Mouse (Mus musculus): ENCODE data around the gene Ric8b.
A peak's percentile ranks its signal among the peaks of the same experiment; 100 is the strongest.

Ric8b gene

DNA sequence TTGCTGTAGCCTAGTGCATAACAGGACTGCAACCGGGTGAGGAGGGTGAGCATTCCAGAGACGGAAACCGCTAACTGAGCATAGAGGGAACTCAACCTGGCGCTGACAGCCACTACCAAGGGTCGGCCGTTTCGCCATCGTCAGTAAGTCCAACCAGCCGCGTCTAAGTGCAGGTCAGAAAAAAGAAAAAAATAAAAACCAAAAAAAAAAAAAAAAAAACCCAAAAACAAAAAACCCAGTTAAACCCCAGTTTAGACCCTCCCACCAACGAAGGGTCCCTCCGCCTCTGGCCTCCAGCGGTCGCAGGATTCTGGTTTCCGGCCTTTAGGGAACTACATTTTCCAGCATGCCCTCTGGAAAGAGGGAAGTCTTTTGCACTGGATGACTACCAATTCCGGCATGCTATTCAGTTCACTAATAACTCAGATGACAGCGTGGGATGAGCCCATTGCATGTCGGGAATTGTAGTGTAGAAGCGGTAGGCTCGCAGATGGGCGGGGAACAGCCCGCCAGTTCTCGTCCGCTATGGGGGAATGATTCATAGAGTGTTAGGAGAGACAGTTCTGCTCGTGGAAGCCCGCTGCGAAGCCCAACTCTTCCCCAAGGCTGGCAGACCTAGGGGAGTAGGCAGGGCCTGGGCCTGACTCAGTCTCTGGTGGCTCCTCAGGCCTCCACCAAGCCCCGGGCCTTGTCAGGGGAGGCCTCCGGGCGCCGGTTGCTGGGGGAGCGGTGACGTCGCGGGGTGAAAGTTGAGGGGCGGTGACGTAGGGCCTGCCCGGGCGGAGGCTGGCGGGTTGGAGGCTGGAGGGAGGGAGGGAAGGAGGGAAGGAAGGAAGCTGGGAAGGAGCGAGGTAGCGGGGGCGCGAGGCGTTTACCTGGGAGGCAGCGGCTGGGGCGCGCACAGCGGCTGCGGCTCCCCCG is at the start of gene Ric8b:
Ric8b (plus strand) TSS at position 807 of the 921 bp plus-strand sequence.
- peak; percentile 97 to 98 for DNase-seq

DNA sequence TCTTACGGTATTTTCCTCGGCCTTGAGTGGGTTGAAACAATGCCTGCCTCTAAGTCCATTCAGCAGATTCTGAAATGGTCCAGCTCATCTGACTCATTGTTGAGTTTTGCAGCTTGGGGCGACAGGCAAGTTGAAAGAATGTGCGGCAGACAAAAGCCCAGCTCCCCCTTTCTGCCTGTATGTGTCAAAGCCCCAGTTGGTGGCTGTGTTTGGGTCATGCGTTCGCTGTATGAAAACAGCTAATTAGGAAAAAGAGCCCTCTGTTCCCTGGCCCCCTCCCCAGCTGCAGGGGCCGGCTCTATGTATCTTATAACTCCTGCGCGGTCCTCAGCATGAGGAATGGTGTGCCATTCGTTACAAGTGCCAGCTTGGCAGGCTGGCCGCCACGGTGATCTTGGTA is 46.1 kb upstream of the Ric8b start:
- DNase-seq, result no peak

- DNase-seq, result no peak
These were observed 45.5 kb upstream of the Ric8b start for GRCm38 (mm10) chr10:84871921-84872320.

DNA sequence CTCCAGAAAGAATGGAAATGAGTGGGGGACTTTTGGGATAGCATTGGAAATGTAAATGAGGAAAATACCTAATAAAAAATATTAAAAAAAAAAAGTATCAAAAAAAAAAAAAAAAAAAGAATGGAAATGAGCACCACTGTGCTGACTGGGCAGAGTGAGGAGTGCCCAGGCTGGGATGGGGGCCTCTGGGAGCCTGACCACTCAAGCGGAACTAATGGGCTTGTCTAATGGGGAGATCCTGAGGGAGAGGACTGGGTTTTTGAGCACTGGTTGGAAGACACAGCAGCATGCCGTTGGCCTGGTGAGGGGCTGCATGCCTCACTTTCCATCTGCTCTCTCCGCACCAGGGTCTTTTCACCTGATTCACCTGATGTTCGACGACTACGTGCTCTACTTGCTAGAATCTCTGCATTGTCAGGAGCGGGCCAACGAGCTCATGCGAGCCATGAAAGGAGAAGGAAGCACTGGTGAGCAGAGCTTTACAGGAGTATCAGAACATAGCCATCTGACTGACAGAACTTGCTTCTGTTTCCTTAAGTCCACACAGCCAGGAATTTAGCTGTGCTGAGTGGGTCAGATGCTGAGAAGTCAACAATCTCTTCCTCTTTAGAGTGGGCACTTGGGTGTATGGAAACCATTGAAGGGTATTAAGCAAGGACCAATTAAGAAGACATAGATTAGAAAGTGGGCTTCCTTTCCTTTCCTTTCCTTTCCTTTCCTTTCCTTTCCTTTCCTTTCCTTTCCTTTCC is 37.4 kb upstream of the Ric8b start:
- DNase-seq, result peak; percentile 50 to 56

DNA sequence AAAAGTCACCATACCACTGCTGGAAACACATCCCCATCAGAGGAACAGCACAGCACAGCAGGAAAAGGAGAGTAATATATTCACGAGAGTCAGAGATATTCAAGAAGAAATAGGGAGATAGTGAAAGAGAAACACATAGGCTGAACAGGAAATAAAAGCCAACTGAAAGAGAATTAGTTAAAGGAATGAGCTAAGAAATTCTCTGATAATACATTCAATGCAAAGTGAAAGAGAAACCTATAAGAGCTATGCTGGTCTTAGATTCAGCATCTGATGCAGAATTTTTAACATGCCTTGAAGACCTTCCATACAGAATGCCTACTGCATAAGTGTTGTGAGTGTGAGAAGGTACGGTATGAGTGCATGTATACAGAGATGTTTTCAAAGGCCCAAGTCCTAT is 34.9 kb upstream of the Ric8b start:
- DNase-seq, result no peak

DNA sequence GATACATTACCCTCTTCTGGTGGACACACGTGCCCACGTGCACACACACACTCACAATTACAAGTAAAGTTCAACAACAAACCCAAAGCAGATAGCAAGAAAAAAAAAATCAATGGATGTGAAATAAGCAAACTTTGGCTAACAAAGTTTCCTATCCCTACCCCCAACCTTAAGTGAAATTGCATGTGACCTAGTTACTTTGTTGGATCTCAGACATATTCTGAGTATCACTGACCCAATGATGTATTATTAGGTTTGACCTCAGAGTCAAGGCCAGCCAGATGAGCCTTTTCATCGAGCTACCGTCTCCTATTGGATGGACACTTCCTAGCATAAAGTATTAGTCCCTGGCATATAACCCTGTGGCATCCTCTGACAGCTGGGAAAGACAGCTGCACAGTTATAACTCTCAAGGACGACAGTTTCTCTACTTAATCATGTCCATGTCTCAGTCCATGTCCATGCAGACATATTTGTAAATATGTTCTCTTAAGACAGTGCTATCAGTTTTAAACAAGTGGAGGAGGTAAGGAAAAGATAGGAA is 32.0 kb upstream of the Ric8b start:
- DNase-seq, result no peak

GRCm38 (mm10) chr10:84886221-84886627 is 31.2 kb upstream of the Ric8b start:
- DNase-seq, result peak; percentile 59 to 72

DNA sequence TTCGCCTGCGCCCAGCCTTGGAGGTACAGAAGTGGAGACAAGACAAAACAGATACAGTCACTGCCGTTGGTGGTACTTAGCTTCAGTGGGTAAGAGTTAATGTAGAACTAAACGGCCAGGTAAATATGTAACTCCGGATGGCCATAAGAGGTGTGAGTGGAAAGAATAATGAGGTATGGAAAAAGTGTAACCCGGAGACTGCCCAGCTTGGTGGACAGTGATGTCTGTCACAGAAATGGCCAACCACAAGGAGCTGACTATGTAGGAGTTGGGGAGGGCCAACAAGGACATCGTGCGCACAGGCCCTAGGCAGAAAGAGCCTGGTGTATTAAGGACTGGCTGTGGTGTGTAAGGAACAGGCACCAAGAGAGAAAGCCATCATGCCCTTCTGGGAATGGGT is 30.6 kb upstream of the Ric8b start:
- peak; percentile 32 to 51 for DNase-seq

DNA sequence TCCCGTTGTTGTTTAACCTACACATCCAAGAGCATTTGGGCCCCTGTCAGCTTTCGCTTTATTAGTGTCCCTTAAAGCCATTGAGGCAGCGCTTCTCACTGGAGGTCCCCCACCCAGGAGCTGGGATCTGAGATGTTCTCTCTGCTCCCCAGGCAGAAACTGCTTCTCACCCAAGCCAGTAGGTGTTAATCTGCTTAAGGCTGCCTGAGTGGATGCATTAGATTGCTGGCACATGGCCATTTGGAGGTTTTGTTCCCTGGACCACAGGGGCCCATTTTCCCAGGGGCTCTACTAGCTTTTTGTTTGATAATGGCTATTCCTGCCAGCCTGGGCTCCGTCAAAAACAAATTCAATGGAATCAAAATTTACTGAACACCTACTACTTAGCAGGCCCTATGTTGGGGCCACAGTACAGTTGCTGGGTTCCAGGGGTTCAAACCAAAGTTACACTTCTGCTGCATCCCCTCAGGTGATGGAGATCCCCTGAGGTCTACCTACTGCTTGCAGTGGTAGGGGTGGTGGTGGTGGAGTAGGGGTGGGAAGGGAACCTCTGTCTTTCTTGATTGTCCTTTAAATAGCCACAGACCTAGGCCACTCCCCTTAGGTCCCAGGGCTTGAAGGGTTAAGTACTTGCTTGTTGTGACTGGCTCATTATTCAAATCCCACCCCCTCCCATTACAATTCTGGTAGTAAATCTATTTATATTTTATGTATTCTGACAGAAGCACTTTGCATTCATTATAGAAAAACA is 28.1 kb upstream of the Ric8b start:
- DNase-seq, result no peak

DNA sequence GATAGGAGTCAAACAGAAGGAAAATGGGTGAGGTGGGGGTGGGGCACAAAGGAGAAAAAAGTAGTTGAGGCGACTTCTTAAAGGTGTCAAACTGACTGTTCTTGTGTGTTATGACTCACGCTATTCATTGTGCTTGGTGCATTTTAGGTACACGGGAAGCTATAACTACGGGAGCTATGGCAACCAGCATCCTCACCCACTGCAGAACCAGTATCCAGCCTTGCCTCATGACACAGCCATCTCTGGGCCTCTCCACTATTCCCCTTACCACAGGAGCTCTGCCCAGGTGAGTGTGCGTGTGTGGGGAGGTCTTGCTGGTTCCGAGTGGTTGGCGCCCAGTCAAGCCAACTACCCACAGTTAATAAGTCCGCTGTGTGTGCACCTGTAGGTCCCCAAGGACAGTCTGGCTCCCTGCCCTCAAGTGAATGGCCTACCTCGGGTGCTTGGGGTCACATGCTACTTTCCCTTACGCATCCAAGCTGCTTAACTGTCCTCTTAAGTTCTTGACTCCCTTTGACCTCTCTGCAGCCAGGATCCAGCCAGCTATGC is 21.5 kb upstream of the Ric8b start:
- peak in 1 of 2 experiments; percentile 38 for DNase-seq

- no peak for DNase-seq
These were observed 20.2 kb upstream of the Ric8b start for GRCm38 (mm10) chr10:84896941-84897930.

- DNase-seq, result no peak
These were observed 19.1 kb upstream of the Ric8b start for GRCm38 (mm10) chr10:84898144-84898979.

- DNase-seq, result no peak
These were observed 15.7 kb upstream of the Ric8b start for GRCm38 (mm10) chr10:84901676-84902075.

DNA sequence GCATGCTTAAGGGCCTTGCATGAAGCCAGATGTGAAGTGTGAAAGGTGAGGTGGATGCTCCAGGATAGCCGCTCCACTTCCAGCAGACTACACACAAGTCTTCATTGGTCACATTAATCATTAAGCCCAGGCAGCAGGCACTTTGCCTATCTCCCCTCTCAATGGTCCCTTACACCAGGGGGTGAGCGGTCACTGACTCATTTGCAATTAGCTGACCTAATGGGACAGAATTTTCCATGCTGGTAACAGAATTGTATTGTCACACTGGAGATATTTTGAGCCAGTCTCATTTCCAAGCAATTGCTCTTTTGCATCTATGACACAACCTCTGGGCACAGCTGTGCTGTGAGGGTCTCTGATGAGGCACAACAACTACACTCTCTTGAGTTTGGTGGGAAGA is 15.2 kb upstream of the Ric8b start:
- DNase-seq, result no peak

GRCm38 (mm10) chr10:84903307-84903706 is 14.1 kb upstream of the Ric8b start:
- peak in 1 of 2 experiments; percentile 24 for DNase-seq

GRCm38 (mm10) chr10:84903742-84904141 is 13.7 kb upstream of the Ric8b start:
- peak; percentile 20 to 29 for DNase-seq

DNA sequence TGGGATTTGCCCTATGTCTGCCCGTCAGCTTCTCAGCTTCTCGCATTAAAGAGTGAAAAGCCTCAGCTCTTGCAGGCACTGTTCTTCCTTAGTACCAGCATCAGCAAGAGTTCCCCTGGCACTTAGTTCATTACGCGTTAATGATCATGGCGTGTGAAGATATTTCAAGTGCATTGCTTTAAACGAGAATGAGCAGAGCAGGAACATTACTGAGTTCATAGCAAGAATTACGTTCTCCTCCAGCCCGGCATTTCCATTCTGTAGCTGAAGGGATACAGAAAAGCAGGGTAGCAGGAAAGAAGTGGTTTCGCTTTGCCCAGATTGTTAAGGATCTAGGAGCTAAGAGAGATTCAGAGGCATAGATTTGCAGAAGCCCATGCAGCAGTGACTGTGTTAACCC is 10.5 kb upstream of the Ric8b start:
- no peak for DNase-seq

DNA sequence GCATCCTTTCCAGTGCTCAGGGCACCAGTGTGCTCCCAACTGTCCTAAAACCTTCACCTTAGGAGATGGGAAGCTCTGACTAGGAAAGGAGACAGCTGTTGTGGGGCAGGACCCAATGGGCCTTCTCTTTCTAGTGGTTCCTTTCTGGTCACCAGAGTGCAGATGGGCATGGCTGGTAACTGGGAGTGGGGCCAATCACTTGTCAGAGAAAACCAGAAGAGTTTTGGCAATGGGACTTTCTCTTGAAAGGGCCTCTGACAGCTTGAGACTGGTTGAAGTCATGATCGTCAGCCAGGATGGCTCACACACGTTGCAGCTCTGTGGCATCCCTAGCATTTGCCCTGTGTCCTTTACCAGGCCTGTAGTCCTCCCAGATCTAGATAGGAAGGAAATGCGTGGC is 9.4 kb upstream of the Ric8b start:
- DNase-seq, result no peak

DNA sequence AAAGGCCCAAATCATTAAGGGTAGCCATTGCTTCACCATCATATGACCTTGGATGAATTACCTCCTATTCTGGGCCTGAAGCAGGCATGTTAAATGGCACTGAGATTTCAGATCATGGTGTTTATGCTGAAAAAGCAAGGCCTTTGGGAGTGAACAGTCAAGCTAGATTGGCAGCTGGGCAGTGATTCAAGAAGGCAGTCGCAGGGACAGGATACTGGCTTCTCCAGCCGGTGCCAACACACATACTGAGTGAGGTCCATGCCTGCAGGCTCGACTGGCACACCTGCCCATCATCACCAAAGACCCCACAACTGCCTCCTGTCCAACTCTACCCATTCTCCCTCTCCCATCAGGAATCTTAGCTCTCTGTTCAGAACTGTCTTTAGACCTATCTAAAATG is 8.9 kb upstream of the Ric8b start:
- DNase-seq, result no peak

Measured in kidney, postnatal 4 days (tissue).